Mouse (Mus musculus) small intestine, adult 2 months (tissue): Measurements from ENCODE around the gene 5530401A14Rik.

Source experiments
- CTCF ChIP-seq: fragments of 200-500 bp; IDR thresholded peaks from 2 replicates; pipeline ENCODE4 v1.5.1; 2012; ENCODE audit warnings: low read depth, mild to moderate bottlenecking, control low read depth, inconsistent platforms, low read length, moderate library complexity, mixed read lengths; ENCODE audit not compliant: insufficient replicate concordance, insufficient read length; ENCODE audit errors: extremely low read depth
- POLR2A ChIP-seq: fragments of 200-500 bp; IDR thresholded peaks from 2 replicates; pipeline ENCODE4 v1.6.1; 2012; ENCODE audit warnings: low read depth, mild to moderate bottlenecking, control low read depth, inconsistent platforms, low read length, moderate library complexity

DNA sequence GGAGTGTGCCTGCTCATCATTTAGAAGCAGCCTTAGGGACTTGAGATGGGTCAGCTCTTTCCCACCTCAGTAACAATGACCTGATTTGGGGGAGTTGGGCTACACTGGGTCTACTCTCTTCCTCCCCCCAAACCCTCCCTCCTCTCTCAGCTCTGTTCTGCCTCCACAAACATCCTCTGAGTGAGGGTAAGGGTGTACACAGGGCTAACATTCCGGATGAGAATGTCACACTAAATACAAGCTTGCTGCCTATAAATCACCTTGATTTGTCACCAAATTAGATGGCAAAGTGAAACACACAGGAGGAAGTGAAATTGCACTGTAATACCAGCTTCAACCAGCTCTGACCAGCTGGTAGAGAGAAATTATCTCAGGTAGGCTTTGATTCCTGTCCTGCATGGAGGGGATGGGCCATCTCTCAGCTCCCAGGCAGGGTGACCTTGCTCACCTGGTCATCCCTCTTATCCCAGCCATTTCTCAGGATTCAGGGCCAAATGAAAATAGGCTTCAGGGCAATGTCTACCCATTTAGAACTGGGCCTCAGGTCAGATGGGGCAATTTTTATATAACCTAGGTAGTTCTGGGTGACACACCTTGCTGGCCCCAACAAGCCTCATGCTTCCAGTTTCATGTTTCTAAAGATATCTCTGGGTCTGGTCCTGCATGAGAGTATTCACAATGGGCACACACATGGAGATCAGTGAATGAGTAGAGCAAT is 12.5 kb upstream of the 5530401A14Rik start:
- TF ChIP-seq POLR2A (no peak), CTCF (no peak)
